Mouse (Mus musculus) ovary, postnatal 10 days (tissue): ENCODE results near the gene Stim1.
A peak's percentile ranks its signal among the peaks of the same experiment; 100 is the strongest.
"Not testable (repeated sequence)": the region's sequence is repeated elsewhere in the genome, so short reads cannot be mapped to it uniquely, and the experiment has no call there.

ENCODE experiments used
- DNase-seq: peaks from one replicate; pipeline ENCODE4 v3.0.0; 2022; ENCODE audit warnings: low spot score

The Stim1 gene

DNA sequence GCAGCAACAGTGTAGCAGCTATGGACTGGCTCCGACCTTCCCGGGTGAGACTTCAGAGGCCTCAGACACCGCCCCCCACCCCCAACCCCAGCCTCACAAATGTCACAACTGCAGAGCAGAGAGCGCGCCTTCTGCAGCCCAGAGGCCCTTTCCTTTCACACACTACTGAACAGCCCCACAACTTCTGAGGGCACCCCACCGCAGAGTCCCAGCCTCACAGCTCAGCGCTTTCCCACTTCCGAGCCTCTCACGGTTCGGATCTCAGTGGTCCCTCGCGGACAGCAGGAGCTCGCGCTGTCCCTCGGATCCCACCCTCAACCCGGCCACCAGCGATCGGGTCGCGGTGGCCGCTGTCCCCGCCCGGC lies 18.1 kb upstream of the Stim1 start:
- no peak for DNase-seq

DNA sequence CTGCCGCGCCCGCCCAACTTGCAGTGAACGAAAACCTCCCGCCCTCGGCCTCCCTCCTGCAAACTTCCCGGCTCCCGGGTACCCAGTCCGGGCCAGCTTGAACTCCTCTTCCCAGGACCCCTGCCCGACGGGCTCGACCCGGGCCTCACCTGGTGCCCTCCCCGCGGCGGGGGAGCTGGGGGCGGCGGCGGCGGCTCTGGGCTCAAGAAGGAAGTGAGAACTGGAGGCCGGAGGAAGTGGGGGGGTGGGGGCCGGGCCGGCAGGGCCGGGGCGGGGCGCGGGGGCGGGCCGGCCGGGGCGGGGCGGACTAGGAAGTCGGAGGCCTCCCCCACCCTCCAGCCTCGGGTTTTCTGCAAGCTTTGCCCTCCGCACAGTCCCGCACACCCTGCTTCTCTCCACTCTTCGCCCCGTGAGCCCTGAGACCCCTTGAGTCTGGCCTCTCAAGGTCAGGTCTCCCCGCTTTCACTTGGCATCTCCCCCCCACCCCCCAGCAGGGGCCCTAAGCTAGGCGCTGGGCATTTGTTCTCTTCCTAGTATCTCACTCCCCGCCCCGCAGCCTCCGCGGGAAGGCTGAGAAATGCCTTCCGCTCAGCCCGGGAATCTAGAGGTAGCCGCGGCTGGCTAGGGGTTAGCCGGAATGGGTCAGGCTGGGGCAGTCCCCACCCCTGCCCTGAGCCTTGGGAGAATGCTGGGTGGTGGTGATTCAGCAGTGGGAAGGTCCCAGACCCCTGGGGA lies 17.5 kb upstream of the Stim1 start:
- peak; percentile 77 for DNase-seq

DNA sequence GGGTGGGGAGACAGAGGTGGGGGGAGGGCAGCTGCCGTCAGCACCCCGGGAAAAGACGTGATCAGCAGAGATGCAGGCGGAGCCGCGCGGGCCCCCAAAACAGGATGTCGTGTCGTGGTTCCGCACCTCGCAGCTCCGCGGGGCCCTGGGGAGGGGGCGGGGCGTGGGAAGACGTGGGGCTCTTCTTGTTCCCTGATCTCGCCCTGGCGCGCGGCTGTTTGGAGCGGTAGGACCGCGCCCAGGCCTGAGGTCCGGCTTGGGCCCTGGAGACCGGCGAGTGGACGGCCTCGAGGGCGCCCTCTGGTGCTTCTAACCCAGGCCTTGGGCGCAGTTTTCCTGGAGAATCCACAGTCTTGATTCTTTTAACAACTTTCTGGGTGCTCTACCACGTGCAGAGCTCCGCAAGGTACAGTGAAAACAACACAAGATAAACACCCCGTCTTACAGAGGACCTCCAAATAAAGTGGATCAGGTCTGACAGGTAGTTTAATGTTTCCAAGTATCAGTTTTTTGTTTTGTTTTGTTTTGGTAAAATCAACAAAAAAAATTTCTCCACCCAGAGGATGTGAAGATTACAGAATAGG lies 16.9 kb upstream of the Stim1 start:
- DNase-seq: no peak

DNA sequence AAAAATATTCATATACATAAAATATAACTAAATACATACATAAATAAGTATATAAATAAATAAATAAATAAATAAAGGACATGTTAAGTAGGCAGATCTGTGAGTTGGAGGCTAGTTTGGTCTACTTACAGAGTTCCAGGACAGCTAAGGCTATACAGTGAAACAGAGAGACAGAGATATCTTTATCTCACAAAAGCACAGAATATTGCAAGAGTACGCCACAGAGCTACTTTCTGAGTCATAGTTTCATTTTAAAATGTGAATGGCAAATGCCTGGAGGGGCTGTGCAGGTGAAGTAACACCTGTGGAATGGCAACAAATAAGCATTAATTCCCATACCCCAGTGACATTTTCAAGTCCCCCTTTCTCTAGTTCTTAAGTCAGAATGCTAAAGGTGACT lies 14.0 kb upstream of the Stim1 start:
- no peak for DNase-seq

DNA sequence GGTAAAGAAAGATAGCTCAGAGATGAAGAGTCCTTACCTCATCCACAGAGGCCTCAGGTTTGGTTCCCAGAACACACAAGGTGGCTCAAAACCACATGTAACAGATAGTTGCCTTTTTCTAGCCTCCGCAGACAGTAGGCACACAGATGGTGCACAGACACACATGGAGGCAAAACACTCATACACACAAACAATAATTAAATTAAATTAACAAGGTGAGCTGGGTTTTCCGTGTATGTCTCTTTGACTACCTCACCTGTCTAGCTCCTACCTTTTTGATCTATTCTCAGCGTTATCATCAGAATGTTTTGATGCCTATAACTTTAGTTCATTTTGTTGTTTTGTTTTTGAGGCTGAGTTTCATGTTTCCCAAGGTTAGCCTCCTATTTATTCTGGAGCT lies 11.7 kb upstream of the Stim1 start, which contains the start of gene Rhog:
Gene Rhog, minus strand, starts transcription at position 101 of the 400 bp plus-strand sequence.
- DNase-seq: no peak

DNA sequence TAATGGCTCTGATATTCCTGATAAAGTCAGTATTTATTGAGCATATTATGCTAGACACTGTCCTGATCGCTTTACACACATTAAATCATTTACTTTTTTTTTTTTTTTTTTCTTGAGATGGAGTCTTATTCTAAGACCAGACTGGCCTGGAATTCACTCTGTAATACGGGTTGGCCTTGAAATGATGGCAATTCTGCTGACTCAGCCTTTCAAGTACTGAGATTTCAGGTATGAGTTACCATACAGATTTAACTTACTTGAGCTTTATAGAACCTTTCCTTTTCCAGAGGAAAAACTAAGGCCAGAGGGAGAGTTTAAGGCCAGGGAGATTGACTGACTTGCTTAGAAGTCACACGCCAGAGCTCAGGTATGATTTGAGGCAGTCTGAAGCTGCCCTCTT lies 11.0 kb upstream of the Stim1 start:
- DNase-seq: no peak

DNA sequence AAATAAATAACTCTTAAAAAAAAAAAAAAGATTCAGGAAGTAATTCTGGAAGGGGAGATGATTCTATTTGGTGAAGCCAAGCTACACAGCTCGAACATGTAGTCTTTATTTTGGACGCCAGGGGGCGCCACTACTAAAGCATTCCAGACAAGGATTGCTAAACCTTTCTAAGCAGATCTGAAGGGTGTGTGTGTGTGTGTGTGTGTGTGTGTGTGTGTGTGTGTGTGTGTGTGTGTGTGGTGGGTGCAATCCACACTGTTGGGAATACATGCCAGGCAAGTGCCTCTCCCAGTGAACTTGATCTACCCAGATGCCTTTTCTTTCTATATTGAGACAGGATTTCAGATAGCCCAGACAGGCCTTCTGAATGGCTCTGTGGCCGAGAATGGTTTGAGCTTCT lies 9.4 kb upstream of the Stim1 start:
- DNase-seq: peak; percentile 56

DNA sequence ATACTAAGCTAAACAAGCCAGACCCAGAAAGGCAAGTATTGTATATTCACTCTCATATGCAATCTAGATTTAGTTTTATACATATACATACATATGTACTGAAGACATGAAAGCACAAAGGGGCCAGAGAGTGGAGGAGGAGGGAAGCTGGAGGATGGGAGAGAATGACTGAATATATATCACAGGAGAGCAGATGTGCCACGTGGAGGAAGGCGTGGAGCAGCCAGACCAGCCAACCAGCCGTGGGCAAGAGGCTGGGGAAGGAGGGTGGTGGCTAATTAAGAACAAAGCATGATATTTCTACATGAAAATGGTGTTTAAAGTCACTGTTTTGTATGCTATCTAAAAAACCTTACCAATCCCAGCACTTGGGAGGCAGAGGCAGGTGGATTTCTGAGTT lies 8.9 kb upstream of the Stim1 start:
- DNase-seq: no peak

DNA sequence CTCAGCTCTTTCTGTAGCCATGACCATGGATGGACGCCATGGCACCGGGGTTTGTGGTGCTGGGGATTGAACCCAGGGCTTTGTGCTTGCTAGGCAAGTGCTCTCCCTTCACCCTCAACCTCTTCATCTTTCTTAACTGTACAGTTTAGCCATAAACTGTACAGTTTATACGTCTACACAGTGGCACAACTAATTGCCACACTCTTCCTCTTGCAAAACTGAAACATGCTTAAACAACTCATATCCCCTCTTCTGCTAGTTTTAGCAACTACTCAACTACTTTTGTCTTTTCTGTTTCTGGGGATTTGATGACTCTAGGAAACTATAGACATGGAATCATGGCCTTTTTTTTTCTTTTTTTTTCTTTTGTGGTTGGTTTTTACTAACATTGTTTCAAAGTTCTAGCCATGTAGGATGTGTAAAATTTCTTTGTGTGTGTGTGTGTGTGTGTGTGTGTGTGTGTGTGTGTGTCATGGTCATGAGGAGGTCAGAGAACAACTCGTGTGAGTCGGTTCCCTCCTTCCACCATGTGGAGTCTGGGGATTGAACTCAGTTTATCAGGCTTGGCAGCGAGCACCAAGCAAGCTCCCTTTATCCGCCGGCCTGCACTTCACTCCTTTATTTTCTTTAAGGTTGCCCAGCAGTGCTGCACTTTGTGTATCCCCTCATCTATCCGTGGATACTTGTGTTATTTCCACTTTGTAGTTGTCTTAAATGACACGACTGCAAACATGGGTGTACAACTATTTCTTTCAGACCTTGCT lies 7.7 kb upstream of the Stim1 start:
- DNase-seq: no peak

DNA sequence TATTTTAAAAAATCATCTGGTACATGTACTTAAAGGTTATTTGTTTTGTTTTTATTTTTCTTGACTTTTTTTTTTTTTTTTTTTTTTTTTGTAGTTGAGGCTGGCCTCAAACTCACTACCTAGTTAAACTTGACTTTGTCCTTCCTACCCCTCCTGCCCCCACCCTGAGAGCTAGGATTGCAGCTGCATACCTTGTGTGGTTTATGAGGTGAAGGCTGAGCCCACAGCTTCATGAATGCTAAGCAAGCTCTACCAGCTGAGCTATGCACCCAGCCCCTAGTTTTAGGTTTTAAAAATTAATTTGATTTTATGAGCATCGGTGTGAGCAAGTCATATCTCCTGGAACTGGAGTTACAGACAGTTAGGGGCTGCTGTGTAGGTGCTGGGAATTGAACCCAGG lies 7.1 kb upstream of the Stim1 start:
- DNase-seq: no peak

DNA sequence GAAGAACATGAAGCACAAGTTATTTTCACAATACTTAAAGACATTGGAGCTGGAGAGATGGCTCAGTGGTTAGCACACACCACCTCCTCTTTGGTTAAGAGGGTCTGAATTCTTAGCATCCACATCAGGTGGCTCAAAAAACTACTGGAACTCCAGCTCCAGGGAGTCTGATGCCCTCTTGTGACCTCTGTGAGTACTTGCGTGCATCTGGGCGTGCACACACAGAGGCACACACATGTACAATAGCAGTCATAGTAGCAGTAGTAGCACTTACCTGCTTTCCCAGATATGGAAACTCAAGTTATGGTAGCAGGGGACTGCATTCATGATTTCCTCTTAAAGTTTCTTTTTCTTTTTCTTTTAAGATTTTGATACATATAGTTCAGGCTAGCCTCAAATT lies 4.6 kb upstream of the Stim1 start:
- DNase-seq: no peak

DNA sequence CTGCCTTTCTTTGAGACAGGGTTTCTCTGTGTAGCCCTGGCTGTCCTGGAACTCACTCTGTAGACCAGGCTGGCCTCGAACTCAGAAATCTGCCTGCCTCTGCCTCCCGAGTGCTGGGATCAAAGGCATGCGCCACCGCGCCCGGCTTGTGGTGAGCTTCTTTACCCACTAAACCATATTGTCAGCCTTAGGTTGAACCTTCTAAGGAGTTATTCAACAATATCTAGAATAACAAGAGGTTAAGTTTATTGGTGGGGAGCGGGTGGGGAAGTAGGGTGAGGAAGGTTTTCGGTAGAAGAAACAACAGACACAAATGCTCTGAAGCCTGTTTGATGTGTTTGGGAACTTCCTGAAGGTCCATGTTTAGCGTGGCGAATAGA lies 1.6 kb upstream of the Stim1 start:
- not testable (repeated sequence) for DNase-seq

DNA sequence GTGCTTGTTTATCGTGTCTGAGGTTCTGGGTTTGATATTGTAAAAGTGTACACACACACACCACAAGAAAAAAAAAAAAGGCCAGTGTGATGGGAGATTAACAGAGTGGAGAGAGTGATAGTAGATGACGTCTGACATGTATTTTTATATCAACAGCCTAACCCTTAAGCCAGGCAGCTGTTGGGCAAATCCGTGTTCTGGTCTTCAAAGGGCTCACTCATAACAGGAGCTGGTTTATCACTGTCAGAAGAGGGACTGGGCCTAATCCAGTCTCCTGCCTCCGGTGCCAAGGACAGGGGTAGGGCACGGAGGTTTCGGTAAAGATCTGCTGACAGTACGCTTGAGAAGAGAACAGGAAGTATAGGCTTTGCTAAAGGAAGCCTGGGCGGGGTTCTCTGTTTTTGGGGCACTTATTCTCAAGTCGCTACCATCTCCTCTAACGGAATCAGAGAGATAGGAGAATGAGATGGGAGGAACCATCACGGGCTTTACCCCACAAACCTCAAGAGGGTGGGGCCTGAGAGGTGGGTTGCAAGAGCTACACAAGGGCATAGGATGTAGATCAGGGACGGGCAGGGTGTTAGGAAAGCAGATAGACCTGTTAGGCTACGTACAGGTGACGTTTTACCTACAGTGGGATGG lies 1.1 kb upstream of the Stim1 start:
- no peak for DNase-seq

DNA sequence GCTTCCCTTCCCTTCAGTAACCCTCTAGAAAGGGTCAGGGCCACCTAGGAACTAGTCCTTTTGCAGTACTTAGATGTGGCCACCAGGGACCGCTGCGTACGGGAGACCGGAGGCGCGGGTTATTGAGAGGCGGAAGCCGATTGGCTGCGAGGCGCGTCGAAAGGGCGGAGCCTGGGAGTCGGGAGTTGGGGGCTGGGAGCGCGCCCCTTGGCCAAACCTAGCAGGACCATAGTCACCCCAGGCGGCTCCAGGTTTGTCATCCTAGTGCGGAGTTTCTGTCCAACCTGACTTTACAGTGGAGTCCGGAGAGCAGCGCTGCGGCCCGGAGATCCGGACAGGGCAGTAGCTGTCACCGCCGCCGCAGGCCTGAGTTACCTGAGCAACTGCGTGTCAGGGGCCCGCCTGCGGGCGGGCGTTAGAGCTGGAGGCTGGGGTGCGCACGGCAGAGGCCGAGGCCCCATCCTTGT lies 460 bp upstream of the Stim1 start:
- DNase-seq: peak; percentile 90

DNA sequence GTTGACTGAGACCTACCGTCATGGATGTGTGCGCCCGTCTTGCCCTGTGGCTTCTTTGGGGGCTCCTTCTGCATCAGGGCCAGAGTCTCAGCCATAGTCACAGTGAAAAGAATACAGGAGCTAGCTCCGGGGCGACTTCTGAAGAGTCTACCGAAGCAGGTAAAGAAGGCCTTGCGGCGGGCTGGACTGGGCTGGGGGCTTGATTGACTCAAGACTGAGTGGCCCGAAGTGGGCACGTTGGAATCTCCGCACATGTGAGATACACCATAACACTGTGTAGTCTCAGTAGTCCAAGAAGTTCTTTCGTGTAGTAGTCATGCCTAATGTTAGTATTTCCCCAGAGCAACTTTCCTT lies 766 bp downstream of the Stim1 start:
- DNase-seq: no peak

DNA sequence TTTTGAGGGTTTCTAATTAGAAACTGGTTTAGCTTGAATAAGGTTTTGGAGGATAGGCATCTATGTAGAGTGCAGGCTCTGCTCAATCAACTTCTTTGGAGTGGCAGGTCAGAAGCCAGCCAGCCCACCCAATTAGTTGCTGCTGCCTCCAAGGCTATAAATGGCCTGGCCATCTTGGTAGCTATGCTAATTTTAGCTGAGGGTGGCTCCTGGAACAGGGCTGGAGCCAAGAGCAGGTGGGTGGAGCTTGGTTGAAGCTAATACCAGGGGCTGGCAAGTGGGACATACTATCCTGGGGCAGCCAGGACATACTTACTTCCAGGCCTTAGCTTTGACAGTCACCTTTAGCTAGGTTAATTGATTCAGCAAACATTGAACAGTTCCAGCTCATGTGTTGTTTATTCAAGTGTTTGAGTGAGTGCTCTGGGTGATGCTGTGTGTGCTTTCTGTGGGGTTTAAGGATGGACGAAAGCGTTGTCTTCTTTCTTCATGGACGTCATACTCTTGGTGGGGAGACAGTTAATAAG lies 4.9 kb downstream of the Stim1 start:
- DNase-seq: no peak

DNA sequence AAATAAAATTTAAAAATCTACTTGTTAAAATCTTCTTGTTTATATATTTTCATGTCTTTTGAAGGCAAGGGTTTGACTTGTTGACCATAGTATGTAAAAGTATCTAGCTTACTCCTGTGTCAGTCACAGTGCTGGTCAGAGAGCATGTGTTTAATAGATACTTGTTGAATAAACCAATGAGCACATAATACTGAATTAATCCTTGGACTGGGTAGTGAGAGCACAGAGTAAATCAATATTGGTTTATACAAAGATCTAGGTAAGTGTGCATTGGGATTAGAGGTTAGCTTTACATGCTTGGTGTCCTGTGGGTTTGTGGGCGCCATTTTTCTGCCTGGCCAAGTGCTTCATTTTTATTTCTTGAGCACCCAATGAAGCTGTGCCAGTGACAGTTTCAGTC lies 13.8 kb downstream of the Stim1 start:
- no peak for DNase-seq

DNA sequence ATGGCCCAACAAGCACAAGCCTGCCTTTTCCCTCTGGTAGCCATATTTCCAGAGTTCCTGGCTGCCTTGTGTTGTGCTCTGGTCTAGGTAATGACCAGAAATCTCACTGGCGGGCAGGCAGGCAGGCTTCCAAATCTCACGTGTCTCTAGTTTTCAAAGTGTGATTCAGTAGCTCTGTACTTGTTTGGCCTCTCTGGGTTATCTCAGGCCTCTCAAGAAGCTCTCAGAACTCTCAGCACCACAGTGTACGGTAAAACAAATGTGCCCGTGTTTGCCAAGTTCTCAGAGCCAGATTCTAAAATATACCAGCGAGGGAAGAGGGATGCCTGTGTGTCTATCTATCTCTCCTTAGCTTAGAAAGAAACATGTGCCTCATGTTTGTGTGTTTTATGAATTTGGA lies 14.7 kb downstream of the Stim1 start:
- DNase-seq: no peak

DNA sequence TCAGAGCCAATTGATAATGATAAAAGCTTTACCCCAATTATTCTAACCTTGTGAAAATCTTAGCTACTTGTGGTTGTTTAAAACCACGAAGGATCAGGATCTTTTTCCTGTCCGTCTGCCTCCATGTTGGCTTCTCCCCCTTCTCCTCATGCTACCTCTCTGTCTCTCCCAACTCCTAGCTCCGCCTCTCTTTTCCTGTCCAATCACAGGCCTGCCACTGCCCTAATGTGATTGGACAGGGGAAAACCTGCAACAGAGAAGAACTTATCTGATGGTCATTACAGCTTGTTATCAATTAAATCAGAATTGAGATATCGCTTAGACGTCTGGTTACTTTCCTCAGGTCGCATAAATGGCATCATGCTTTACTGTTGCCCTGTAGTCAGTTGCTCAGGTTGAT lies 21.9 kb downstream of the Stim1 start:
- no peak for DNase-seq

DNA sequence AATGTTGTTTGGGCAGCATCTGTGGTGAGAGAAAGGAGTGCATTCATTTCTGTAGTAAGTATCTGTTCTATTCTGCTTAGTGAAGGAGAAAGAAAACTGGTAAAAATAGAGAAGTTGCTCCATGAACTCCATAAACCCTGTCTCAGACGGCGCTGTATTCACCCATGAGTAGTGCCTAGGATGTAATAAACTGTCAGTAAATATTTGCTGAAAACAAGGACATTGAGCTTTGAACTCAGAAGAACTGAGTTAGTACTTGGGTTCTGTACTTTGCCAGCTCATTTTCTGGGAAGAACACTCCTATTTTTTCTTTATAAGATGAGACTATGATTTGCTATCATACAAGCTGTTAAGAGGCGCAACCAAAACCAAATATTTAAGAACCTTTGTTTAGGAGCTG lies 24.6 kb downstream of the Stim1 start:
- no peak for DNase-seq

DNA sequence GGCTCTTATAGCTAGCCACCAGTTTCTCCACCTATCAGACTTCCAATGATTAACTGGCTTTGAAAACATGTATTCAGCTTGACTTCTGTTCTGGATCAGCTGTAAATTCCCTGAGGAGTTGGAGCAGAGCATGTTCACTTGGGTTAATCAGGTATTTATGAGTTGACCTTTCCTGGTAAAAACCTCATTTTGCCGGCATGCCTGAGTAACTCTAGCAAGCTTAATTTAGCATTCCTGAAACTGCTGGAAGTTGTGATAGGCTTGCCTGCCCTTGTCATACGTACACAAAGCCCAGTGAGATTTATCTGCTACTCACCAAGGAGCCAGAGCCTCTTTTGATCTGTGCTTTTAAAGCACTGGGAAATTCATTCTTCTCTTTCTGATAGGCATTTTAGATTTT lies 25.6 kb downstream of the Stim1 start:
- no peak for DNase-seq

DNA sequence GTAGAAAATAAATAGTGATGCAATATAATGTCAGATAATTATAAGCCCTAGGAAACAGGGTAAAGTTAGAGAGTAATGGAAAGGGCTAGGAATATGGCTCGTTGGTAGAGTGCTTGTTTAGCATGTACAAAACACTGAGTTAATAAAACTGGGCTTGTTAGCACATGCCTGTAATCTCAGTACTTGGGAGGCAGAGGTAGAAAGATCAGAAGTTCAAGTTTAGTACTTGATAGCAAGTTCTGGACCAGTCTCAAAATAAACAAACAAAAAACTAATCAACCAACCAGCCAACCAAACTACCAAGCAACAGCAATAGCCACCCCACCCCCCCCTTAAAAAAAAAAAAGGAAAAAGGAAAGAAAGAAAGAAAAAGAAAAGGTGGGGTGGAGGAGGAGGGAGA lies 33.2 kb downstream of the Stim1 start:
- no peak for DNase-seq

DNA sequence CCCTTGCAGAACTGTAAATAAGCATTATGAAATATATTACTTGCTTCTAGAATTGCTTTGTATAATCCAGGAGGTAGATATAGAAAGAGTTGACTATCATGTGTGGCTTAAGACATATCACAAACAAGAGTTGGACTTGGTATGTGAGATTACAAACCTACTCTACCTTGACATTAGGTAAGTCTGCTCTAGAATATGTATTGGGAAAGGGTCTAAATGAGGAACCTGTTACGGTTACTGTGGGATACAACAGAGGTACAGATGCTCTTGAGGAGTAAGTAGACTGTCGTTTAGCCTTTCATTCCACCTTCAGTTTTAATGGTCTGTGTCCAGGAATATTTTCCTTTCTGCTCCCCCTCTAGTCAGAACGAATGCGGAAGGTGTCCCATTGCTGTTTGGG lies 34.9 kb downstream of the Stim1 start:
- DNase-seq: no peak
